Mouse (Mus musculus): Measurements from ENCODE around the gene Nucb2. TPM values are rescaled to one million over a fixed set of nuclear protein-coding genes. Genes with fewer than 3 reads are reported as not detected.

The Nucb2 gene
- total and polyA plus RNA-seq, 3 experiments, result 12.8 to 25.2 (median 20.0) TPM

DNA sequence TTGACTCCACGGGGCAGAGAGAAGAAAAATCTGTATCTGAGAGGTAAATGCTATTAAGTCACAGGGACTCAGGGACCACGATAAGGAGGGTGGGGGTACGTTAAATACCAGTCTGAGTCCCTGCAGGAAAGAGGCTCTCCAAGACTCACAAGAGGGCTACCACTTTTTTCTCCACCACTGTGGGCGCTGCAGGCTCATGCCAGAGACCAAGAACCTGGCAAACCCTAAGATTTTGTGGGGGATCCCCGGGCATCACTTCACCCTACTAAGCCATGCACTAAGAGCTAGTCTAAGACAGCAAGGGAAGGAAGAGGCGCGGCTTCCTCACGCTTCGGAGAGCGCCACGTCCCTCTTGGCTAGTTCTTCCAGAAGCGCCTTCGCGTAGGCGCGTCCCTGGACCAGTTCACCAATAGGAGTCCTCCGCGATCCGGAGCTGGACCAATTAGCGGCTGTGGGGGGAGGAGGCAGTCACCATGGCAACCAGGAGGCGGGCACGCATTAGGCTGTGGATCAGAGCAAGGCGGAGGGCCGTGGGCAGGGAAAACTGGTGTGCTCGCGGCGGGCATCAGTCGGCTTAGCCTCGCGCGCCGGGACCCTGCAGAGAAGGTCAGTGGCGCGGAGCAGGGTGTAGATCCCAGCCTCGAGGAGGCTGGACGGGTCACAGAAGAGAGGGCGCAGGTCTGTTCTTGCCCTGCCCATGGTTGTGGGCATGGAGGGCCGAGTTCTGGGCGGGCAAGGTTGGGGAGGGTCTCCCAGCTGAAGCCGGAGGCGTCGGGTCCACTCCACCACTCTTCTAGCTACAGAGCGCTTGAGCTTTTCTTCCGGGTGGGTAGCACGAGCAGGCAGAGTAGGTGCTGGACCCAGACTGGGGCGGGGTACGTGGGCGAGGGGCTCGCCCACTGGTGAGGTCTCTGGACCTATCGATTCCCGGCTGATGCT lies at the start of gene Nucb2 (continued):
- TF ChIP-seq RAD21 (IDR thresholded peaks at IDR 0.05; ENCODE audit: low read depth, low read length), result no peak; the same call in 1 of the 2 replicates

DNA sequence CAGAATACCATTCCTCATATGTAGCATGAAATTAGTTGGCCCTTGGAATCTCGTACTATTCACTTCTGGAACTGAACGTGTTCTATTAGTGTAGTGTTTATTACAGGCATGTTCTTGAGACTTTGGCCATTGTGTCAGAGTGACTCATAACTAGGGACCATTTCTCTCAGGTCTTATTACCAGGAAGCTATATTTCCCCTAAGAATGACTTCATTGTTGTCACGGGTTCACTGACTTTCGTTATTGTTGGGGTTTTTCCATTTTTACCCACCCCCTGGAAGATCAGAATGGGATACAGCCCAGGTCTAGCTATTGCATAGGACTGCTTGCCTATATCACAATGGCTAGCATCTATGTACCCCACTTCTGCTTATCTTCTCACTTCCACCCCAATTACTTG lies 47.2 kb upstream of the Nucb2 start:
- TF ChIP-seq JUN (IDR thresholded peaks at IDR 0.05; ENCODE audit: insufficient read depth, low read depth, low read length) (peak; percentile 88), CHD2 (IDR thresholded peaks at IDR 0.05; ENCODE audit: low read length) (no peak), E2F4 (IDR thresholded peaks at IDR 0.05; ENCODE audit: insufficient replicate concordance, low read depth, low read length) (no peak), MEF2A (IDR thresholded peaks at IDR 0.05; ENCODE audit: borderline replicate concordance, low read depth, low read length) (peak; percentile 55; the same call in 1 of the 2 replicates), CTCF (conservative IDR thresholded peaks at IDR 0.05 in 1 of 2, IDR thresholded peaks at IDR 0.05 in 1 of 2; ENCODE audit: low read depth in 2 of 2, low read length in 2 of 2) (no peak), ELF1 (IDR thresholded peaks at IDR 0.05; ENCODE audit: low read depth, low read length) (no peak), ZMIZ1 (IDR thresholded peaks at IDR 0.05; ENCODE audit: low read depth, low read length) (no peak), NELFE (IDR thresholded peaks at IDR 0.05; ENCODE audit: low read depth, low read length) (no peak), ZKSCAN1 (IDR thresholded peaks at IDR 0.05; ENCODE audit: borderline replicate concordance, low read depth, low read length) (no peak), IRF4 (IDR thresholded peaks at IDR 0.05; ENCODE audit: low read depth, low read length) (peak; percentile 70; the same call in 1 of the 2 replicates), NRF1 (IDR thresholded peaks at IDR 0.05; ENCODE audit: low read depth, low read length) (no peak), BHLHE40 (IDR thresholded peaks at IDR 0.05; ENCODE audit: low read depth, low read length) (peak; percentile 75), ETS1 (conservative IDR thresholded peaks at IDR 0.05; ENCODE audit: low read depth, low read length) (peak; percentile 71; the same call in 1 of the 2 replicates), EP300 (IDR thresholded peaks at IDR 0.05; ENCODE audit: low read length) (peak; percentile 62), TCF12 (IDR thresholded peaks at IDR 0.05; ENCODE audit: low read depth, low read length) (no peak; the same call in 1 of the 2 replicates), JUND (conservative IDR thresholded peaks at IDR 0.05; ENCODE audit: low read depth, low read length) (peak; percentile 73), USF2 (conservative IDR thresholded peaks at IDR 0.05; ENCODE audit: low read depth, low read length) (no peak), RAD21 (IDR thresholded peaks at IDR 0.05; ENCODE audit: low read depth, low read length) (no peak), MAFK (IDR thresholded peaks at IDR 0.05; ENCODE audit: insufficient replicate concordance, low read length) (no peak), POLR2AphosphoS2 (IDR thresholded peaks at IDR 0.05; ENCODE audit: low read depth, low read length) (no peak)
- in situ Hi-C loops (cut with MboI; ENCODE audit: low pct_ligation_motif_present, low pct_unique_long_range_greater_than_20kb, low sequenced_read_pairs), result loop anchor here (5.0 to 10.0 kb wide), 2 partner anchors 35 to 58 kb away; no protein-coding TSS in a partner anchor
- H3K27ac ChIP-seq (ENCODE audit: insufficient read depth, low read depth), result no peak overlapping the region
- H3K79me2 ChIP-seq (replicated peaks; ENCODE audit: control insufficient read depth, extremely low read depth, insufficient read depth, poor library complexity, severe bottlenecking), result no peaks in the 10 kb centered on the region
- H3K4me3 ChIP-seq (replicated peaks in 1 of 3; ENCODE audit: low read depth in 2 of 3, low read length in 2 of 3, poor library complexity in 1 of 3), result no peak overlapping the region
- H3K9ac ChIP-seq (ENCODE audit: insufficient read depth, low read depth), result no peak overlapping the region
- peaks cover 3 to 29% of the 10 kb centered on the region in 2 experiments; a peak in 3 of 4 replicates for H3K4me1 ChIP-seq (ENCODE audit: control insufficient read depth in 1 of 2, insufficient read depth in 2 of 2)
- peak; percentile 32 for DNase-seq (ENCODE audit: extremely low read depth)
- H3K36me3 ChIP-seq (replicated peaks in 1 of 2; ENCODE audit: control insufficient read depth in 1 of 2, insufficient read depth in 1 of 2, low read length in 1 of 2), result no peaks in the 10 kb centered on the region
- dilution Hi-C loops (cut with MboI; ENCODE audit: extremely low pct_ligation_motif_present, extremely low pct_unique_long_range_greater_than_20kb, low sequenced_read_pairs), result no loop called here
- no peaks in the 10 kb centered on the region for H3K27me3 ChIP-seq (replicated peaks)
- peak overlapping the region; percentile 18; the same call in 1 of the 2 replicates for H3K4me2 ChIP-seq (ENCODE audit: insufficient read depth, low read depth, poor library complexity, severe bottlenecking)
- no peaks in the 10 kb centered on the region for H3K9me3 ChIP-seq (replicated peaks; ENCODE audit: low read length)

Measured in CH12.LX (cell line).